Mouse (Mus musculus): ENCODE results near the gene Pxk.

Gene Pxk

DNA sequence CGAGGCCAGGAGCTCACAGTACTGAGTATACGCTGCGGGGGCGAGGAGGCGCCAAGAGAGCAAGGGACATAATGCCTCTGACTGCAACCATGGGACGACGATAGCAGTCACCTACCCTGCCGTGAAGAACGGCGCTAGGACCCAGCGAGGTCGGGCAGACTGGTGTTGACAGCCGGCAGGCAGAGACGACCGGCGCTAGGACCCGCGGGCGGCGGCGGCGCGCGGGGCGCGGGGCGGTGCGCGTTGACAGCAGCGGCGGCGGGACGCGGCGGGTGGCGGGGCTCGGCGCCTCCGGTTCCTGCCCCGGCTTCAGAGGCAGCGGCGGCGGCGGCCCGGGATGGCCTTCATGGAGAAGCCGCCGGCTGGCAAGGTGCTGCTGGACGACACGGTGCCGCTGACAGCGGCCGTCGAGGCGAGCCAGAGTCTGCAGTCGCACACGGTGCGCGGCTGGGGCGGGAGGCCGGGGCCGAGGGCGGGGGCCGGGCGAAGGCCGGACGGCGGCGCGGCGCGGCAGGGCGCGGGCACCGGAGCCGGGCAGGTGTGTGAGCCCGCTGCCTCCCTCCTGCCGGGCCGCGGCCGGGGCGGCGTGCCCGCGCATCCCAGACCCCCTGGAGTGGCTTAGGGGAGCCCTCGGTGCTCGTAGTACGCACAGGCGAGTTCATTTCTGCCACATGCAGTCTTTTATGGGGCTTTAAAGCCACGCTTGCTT lies at the start of gene Pxk:
Pxk (plus strand) TSS at position 234 of the 709 bp plus-strand sequence.
- DNase-seq (ENCODE audit: low spot score in 2 of 2): peak; percentile 84 to 90

DNA sequence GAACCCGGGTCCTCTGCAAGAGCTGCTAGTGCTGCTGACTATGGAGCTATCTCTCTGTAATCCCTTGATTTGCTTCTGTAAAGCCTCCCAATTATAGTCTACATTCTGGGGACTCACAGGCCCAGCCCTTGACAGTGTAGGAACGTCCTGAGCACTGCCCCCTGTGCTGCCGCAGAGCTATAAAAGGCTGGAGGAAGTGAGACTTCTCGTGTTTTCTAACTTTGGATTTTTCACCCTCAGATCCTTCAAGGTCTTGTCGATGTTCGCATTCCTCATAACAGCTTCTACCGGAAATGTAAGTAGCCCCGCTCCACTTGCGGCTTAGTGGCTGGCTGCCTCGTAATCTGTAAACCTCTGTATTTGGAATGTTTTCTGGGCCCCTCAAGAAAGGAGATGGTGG lies 48.7 kb upstream of the Pxk start:
- no peak for DNase-seq (ENCODE audit: low spot score in 2 of 2)

DNA sequence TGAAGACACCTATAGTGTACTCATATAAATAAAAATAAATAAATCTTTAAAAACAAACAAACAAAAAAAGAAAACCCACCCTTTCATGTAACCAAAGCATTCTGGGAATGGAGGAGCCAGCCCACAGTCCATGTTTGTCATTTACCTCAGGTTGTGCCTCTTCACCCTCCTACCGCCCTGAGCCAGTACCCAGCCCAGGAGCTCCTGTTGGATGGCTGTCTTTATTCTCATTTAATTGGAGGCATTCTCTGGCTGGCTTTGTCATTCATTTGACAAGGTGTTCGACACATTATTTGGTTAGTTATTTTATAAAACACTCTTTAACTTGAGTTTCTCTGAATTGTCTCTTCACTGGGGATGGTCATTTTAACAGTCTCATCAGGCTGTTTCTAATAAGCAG lies 46.1 kb upstream of the Pxk start:
- DNase-seq (ENCODE audit: low spot score in 2 of 2): no peak

DNA sequence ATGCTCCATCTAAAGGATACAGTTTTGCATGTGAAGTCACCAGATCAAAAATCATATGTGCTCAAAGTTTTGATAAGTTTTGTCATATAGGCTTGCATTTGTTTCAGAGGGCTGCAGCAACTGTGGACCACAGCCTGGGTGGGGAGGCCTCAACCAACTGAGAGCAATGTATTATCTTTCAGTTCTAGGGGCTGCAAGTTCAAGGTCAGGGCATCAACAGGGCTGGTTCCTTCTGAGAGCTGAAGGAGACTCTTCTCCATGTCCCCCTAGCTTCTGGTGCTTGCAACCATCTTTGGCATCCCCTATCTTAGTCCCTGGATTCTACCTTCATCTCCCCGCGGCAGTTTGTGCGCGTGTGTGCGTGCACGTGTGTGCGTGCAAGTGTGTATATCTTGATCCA lies 45.4 kb upstream of the Pxk start:
- no peak for DNase-seq (ENCODE audit: low spot score in 2 of 2)

DNA sequence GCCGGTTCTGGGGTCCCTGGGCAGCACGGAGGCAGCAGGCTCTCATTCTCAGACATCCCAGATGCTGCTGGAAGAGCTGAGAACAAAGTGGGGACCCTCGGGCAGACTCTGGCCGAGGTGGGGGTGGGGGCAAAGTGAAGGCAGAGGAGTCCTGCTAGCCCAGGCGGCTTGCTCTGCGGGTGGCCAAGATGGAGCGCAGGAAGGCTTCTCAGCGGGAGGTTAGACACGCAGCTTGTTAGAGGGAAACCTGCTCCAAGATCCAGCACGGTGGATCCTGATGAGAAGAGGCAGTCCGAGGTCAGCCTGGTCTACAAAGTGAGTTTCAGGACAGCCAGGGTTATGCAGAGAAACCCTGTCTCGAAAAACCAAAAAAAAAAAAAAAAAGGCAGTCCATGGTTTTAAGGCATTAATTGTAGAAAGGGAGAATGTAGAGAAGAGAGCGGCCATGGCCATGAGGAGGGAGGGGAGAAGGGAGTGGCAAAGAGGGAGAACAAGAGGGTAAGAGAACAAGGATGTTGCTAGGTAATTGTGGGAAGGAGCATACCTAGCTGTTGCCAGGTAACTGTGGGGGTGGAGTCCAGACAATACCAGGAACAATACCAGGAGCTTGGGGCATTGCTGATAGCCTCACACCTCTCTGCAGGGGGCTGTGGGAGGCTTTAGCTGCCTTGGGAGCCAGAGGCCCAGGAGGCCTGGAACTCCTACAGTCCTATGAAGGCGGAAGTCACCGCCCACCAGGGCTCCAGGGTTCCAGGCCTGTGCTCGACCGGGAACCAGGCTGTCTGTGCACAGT lies 43.5 kb upstream of the Pxk start:
- DNase-seq (ENCODE audit: low spot score in 2 of 2): no peak

DNA sequence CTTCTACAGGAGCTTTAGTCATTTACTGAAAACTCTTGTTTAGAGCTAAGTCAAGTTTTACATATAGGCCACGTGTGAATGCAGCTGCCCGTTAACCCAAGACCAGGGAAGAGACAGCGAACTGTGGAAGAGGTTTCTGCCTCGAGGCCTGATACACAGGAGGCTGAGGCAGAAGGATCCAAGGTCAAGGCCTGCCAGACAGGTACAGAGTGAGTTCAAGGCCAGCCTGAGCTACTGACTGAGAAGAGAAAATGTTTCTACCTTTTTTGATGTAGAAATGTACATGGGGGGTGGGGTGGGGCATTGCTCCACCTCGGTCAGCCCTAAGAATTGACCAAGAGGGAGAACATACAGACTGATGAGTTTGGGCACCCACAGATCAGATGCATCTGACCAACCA lies 41.9 kb upstream of the Pxk start:
- no peak for DNase-seq (ENCODE audit: low spot score in 2 of 2)

DNA sequence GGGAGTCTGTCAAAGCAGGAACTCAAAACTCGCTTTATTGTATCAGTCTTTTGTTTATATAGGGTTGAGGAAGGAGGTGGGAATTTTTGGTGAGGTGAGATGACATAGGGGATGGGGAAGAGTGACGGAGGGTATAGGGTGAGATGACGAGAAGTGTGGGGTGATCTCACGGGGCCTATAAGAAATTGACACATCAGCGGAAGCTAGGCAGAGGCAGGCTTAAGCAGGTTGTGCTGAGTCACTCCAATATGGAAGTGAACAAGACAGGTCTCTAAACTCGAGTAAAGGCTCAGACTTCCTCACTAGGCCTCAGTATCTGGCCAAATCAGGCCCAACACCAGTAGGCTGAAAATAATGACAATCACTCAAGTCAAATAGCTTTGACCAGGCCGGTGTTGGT lies 38.1 kb upstream of the Pxk start:
- DNase-seq (ENCODE audit: low spot score in 2 of 2): no peak

DNA sequence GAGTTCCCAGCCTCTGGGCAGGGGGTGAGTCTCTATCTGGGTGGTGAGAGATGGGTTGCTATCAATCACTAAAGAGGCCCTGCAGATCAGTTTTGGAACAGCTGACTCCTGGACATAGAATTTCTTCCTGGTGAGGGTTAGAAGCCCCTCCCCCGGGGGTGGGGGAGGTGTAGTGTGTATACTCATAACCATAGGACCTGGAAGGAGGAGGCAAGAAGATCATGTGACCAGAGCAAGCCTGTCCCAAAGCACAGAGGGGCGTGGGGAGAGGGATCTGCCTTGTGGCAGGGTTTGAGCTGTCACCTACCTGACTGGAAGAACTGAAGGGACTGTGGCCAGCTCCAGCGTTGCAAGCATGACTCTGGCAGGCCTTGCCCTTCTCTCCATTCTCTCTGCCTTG lies 35.9 kb upstream of the Pxk start:
- DNase-seq (ENCODE audit: low spot score in 2 of 2): no peak

DNA sequence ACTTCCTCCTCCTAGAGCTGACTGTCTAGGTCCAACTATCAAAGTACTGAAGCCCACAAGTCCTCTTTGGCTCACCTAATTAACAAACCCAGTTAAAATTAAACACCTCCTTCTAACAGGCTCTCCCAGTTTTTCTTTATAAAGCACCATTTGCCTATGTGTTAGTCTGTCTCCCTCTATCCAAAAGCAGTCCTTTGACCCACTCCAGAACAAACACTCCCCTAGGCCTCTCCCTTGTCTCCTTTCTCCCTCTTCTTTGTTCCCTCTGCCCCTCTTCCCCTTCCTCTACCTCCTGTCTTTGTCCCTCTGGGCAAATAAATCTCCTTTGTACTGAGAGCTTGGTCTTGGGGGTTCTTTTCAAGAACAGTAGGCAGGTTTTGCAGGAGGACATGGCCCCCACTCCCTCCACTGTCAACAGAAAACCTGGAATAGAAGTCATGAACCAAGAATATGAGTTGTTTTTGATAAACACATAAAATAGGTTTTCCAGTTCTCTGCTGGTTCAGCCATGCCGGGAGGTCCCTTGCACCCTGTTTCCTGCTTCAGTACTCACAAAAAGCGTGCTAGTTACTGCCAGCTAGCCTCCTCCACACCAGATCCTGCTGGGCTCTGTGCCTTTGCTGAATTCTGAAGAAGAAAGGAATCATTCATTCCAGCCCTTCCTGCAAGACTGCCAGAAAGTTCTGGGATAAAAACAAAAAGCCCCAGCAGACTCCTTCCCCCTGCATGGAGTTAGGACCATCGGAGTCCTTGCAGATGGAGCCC lies 35.3 kb upstream of the Pxk start:
- no peak for DNase-seq (ENCODE audit: low spot score in 2 of 2)

DNA sequence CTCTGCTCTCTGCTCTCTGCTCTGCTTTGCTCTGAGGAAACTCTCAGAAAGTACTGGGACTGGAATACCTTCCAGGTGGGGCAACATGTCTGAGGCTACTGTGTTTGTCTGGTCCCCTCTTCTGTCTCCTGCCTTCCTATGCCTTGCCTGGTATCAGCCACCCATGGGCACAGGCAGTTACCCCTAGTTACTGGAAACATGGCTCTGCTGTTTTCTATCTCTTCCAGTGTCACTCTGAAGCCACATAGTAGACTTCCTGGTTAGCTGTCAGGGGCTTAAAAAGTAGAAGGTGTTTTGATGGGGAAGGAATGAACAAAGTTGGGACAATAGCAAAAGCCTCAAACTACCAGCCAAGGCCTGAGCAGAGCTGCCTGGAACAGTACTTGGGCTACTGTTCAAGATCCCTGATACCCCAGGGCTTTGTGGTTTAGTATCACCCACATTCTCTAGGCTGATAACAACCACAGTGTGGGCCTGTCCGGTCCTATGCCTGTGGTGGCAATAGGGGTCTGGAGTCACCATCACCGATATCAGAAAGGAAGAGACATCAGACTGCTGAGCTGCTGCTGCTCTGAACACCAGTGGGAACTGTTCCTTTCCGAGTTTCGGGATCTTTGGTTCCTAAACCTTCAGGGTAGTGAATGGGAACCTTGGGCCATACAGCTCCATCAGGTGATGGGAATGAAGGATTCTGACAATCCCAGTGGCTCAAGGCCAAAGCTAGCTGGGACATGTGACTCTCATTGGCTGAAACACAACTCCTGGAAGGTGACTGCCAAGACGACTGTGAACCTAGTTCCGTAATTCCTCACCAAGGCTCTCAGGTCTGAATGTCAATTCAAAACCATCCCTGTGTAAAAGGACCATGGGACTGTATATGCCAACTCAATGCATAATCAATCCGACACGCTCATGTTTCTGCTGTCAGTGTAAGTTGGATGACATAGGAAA lies 33.9 kb upstream of the Pxk start:
- no peak for DNase-seq (ENCODE audit: low spot score in 2 of 2)

DNA sequence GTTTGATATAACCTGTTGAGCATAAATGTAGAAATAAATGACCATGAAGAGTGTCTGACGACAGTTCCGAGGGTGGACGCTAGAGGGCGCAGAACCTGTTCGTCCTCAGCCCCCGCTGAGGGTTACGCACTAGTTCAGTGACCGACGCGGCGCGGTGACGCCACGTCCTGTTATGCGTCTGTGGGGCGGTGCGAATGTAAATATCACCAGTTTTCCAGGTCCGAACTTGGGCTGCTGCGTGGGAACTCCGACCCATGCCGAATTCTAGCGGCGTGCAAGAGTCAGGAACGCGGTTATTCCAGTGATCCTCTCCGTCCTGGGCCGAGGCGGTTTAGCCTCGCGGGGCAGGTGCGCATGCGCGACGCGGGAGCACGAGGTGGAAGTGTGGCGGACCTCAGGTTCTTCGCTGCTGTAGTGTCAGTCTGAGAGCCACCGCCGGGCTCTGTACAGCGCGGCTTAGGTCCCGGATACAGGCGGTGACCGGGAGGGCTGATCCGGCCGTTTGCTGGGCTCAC lies 17.8 kb upstream of the Pxk start, which contains the start of gene Rpp14:
Rpp14 (plus strand) TSS at position 203 of the 515 bp plus-strand sequence.
- peak; percentile 87 to 94 for DNase-seq (ENCODE audit: low spot score in 2 of 2)

DNA sequence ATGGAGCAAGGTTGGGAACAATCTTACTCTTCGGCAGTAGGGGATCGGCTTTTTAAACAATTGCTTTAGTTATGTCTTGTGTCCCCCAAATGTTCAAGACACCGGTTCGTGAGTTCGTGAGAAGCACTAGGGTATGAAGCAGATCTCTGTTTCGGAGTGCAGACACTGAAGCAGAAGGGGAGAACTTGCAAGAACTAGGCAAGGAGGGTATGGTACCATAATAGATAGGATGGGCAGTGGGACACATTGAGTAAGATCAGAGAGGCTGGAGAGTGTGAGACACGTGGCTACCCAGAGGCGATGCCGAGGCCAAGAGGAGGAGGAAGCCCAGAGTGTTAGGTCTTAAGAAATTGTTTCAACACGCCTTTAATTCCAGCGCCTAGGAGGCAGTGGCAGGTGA lies 17.3 kb upstream of the Pxk start:
- DNase-seq (ENCODE audit: low spot score in 2 of 2): no peak

DNA sequence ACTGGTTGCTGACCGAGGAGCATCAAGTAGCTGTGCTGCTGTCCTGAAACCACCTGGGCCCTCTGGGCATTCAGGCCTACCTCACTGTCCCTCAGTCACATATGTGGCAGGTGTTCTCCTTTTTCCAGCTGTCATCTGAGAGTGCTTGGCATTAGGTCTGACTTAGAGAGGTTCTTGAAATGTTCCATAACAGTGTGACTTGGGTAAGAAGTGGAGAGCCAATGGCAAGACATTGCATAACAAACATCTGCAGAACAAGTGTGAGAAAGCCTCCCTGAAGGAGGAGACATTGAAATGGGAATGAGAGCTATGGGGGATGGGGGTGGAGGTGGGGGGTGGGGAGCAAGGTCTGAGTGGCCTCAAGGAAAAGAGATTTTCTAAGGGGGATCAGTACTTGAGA lies 15.1 kb upstream of the Pxk start:
- no peak for DNase-seq (ENCODE audit: low spot score in 2 of 2)

DNA sequence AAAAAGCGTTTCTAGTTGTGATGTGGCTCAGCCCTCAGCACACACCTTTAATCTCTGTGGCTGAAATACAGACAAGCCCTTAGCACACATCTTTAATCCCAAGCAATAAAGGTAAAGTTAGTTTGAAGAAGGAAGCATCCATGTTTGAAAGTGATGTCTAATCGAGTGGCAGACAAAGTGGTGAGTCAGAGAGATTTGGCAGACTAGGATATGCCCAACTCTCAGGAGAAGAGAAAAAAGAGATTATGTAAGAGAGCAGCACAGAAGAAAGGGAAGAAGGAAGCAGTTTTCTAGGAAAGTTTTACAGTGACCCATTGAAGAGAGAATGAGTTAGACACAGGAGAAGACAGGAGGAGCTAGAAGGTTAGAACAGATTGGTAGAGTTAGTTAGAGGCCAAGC lies 9.0 kb upstream of the Pxk start:
- no peak for DNase-seq (ENCODE audit: low spot score in 2 of 2)

DNA sequence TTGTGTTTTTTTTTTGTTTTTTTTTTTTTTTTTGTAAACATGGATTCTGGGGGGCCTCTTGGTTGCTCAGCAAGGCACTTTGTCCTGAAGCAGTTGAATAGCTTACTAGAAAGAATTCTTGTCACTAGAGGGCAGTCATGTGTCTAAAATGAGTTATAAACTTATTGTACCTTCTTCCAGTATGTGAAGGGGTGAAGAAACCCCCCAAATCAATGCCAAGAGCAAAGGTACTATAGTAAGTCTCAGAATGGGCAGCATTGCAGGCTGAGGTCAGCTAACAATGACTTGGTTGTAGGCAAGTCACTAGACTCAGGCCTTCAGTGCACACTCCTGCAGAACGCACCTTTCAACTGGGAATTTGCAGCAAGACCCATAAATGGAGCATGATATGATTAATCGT lies 5.4 kb upstream of the Pxk start:
- peak in 1 of 2 experiments; percentile 71 for DNase-seq (ENCODE audit: low spot score in 2 of 2)

DNA sequence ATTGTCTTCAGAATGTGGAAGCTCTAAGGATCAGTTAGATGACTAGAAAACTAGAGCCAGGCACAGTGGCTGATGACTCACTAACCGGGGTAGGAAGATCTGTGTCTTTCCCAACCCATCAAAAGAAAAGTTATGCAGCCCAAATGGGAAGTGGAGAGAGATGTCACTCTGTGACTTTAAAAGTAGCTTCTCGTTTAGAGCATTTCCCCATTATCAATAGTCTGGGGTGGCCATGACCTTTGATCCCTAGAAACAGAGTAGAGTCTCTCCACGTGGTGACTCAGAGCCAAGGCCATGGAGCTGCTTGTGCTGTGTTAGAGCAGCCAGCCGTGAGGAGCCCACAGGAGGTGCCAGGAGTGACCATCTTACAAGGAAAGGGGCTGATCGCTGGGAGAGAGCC lies 4.6 kb upstream of the Pxk start:
- DNase-seq (ENCODE audit: low spot score in 2 of 2): no peak

DNA sequence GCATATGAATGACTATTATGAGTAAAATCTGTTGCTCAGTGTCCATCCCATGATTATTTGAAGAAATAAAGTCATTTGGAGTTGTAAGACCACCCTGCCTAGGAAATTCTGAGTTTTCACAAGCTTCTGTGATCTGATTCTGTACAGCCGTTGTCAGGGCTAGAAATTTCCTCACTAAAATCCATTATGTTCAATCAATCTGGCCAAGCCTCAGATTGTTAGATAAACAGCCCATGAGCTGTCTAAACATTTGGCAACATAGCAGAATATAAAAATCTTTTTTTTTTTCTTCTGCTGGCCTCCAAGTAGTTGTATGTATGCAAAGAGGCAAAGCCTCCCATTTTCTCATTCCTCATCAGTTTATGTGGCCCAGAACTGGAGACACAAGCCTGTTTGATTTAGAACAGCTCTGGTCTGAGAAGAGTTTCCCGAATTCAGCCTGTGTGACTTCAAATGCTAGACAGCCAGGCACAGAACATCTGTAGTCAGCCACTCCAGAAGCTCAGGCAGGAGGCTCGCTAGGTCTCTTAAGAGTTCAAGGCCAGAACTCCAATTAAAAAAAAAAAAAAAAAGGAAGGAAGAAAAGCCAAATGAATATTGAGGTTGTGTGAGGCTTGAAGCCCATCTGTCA lies 3.0 kb upstream of the Pxk start:
- DNase-seq (ENCODE audit: low spot score in 2 of 2): no peak

DNA sequence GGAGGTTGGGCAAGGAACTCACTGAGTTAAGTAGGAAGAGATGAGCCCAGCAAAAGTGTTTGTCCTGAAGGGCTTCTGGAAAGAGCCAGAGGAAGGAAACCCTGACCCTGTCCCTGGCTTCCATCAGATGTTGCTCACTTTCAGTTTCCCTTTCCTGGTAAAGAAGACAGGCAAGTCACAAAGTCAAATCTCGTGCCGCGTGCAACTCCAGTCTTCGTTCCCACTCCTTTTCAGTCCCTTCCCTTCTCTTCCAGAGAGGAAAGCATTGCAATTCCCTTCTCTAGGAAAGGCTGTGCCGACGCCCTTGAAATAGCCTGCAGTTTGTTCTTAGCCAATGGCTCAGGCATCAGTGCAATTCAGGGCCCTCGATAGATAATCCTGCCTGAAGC lies 2.5 kb upstream of the Pxk start:
- DNase-seq (ENCODE audit: low spot score in 2 of 2): no peak

DNA sequence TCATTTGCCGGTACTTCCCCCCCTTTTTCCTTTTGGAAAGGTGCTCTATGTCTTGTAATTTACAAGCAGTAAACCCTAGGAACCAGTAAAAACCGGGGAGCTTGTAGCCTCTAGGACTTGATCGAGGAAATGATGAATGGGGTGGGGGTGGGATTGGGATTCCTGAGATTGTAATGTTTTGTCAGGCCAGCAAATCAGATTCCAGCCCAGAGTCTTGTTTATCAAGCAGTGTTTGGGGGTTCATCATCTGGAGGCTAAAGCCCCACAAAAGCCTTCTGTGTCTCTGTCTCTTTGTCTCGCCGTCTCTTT lies 630 bp downstream of the Pxk start:
- DNase-seq (ENCODE audit: low spot score in 2 of 2): no peak

DNA sequence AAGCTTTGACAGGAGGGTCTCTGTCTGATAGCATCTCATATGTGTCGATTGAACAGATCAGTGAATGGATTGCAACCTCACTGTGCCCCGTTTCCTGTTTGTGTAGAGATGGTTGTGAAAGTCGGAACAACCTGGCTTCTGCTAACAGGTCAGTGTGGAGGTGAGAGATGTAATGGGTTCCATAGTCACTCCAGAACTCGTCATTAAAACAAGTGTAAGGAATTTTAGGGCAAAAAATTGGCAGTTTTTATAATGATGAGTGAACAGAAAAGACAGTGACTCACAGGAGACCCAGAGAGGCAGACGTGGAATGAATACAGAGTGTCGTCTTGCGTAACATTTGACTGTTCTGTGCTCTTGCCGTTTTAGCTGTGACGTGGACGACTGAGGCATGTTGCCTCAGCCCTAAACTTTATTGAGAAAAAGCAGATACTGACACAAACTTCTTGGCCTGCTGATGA lies 1.6 kb downstream of the Pxk start:
- no peak for DNase-seq (ENCODE audit: low spot score in 2 of 2)

DNA sequence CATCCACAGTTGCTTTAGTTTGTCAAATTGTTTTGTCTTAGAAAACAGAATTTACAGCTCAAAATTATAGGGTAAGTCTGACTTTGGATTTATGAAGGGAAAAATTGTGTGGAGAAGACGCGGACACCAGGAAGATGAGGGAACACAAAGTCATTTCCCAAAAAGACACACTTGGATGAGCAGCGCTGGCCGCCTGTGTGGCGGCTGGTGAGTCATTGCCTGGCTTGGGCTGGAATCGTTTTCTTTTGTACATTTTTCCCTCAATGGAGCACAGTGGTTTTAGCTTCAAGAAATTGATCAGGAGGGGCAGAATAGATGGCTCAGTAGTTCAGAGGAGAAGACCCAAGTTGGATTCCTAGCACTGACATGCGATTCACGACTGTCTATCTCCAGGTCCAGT lies 3.9 kb downstream of the Pxk start:
- no peak for DNase-seq (ENCODE audit: low spot score in 2 of 2)
